Mouse (Mus musculus) lung, postnatal 0 days (tissue): Measurements from ENCODE around the gene Ifna5. TPM values are rescaled to one million over a fixed set of nuclear protein-coding genes. Genes with fewer than 3 reads are reported as not detected.

Experiments used
- ATAC-seq: fragments of 200-750 bp; cut with Nextera tagmentation; 2 replicates; pipeline ENCODE4 v1.8.0; 2017; ENCODE audit warnings: moderate library complexity
- DNase-seq: peaks from one replicate; pipeline ENCODE4 v3.0.0-alpha.2; 2016; ENCODE audit warnings: low spot score
- H3K27ac ChIP-seq: fragments of 300-500 bp; sonication (generic); 2 replicates; pipeline ENCODE4 v1.5.1; 2014; ENCODE audit warnings: antibody characterized with exemption, mild to moderate bottlenecking, low read length, mixed read lengths
- H3K27me3 ChIP-seq: fragments of 300-500 bp; sonication (generic); replicated peaks from 2 replicates; pipeline ENCODE4 v1.6.1; 2014; ENCODE audit warnings: low read length, mixed read lengths; ENCODE audit not compliant: insufficient read depth
- H3K36me3 ChIP-seq: fragments of 300-500 bp; sonication (generic); 2 replicates; pipeline ENCODE4 v1.6.1; 2014; ENCODE audit warnings: low read length, mixed read lengths; ENCODE audit not compliant: insufficient read depth
- H3K4me1 ChIP-seq: fragments of 300-500 bp; sonication (generic); 2 replicates; pipeline ENCODE4 v1.6.1; 2014; ENCODE audit warnings: antibody characterized with exemption, low read depth, low read length, mixed read lengths; ENCODE audit not compliant: insufficient read depth
- H3K4me2 ChIP-seq: fragments of 300-500 bp; sonication (generic); replicated peaks from 2 replicates; pipeline ENCODE4 v1.6.1; 2014; ENCODE audit warnings: low read depth, mild to moderate bottlenecking, low read length, moderate library complexity, mixed read lengths
- H3K4me3 ChIP-seq: fragments of 300-500 bp; sonication (generic); 2 replicates; pipeline ENCODE4 v1.5.1; 2014; ENCODE audit warnings: low read depth, low read length
- H3K9ac ChIP-seq: fragments of 300-500 bp; sonication (generic); replicated peaks from 2 replicates; pipeline ENCODE4 v1.6.1; 2014; ENCODE audit warnings: low read depth, mild to moderate bottlenecking
- H3K9me3 ChIP-seq: fragments of 300-500 bp; sonication (generic); 2 replicates; pipeline ENCODE4 v1.6.1; 2016; ENCODE audit warnings: low read length, mixed read lengths
- CTCF ChIP-seq: IDR thresholded peaks from 2 replicates; pipeline ENCODE4 v1.5.1; 2016; ENCODE audit warnings: antibody characterized with exemption, mild to moderate bottlenecking
- EP300 ChIP-seq: IDR thresholded peaks from 2 replicates; pipeline ENCODE4 v1.6.1; 2016; ENCODE audit warnings: antibody characterized with exemption, mild to moderate bottlenecking, control low read depth
- WGBS: fragments of 180-500 bp; shearing (Covaris S2); extraction: QIAGEN DNeasy Blood & Tissue Kit; methylation state at CpG from one replicate; pipeline ENCODE4 v1.1.7; 2014; 5-methylcytosine and 5-hydroxymethylcytosine counted together
- polyA plus RNA-seq: library from polyadenylated mRNA; unstranded; fragments of >200 nt; fragmentation: Nextera tagmentation; extraction: Ambion mirVana; gene quantifications from 2 replicates; pipeline ENCODE4 v1.2.1, GENCODE M21; 2015

Ifna5 gene
- polyA plus RNA-seq, 1 experiment from 2014 or later, result not detected

DNA sequence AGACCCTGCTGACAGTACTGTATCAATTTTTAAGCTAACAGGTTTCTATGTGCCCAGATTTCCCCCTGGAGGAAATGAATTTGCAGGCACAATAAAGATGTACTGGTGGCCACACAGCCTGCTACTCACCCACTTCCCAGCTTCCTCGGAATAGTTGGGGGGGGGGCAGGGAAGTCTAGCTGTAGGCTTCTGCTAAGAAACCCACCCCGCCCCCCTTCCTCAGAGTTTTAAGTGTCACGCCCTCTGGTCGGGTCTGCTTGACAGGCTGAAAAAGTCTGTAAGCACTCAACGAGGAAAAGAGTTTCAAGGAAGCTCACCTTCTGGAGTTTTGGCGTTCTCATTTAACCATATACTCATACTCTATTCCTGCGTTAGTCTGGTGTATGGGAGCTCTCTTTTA lies 28.0 kb downstream of the Ifna5 start:
- TF ChIP-seq CTCF, result no peak
- no peak for TF ChIP-seq EP300
- Histone ChIP-seq H3K4me1 (no peaks in the 10 kb centered on the region), H3K4me3 (no peak overlapping the region), H3K9ac (no peak overlapping the region), H3K27me3 (peaks cover 5% of the 10 kb centered on the region; the same call in 1 of the 2 replicates), H3K9me3 (no peaks in the 10 kb centered on the region), H3K36me3 (no peaks in the 10 kb centered on the region), H3K4me2 (no peak overlapping the region), H3K27ac (no peak overlapping the region)
- no peak for DNase-seq
- 7% methylated on average over 7 of the region's 7 CpGs for WGBS
- no peak for ATAC-seq

- Histone ChIP-seq H3K36me3 (no peaks in the 10 kb centered on the region), H3K9me3 (no peaks in the 10 kb centered on the region), H3K4me1 (no peaks in the 10 kb centered on the region), H3K4me3 (no peak overlapping the region), H3K4me2 (no peak overlapping the region), H3K9ac (no peak overlapping the region), H3K27ac (no peak overlapping the region), H3K27me3 (peaks cover 5% of the 10 kb centered on the region; the same call in 1 of the 2 replicates)
- DNase-seq (no peak), ATAC-seq (no peak)
- WGBS, result 50% methylated on average over 9 of the region's 9 CpGs
- no peak for TF ChIP-seq EP300
- no peak for TF ChIP-seq CTCF
These were observed 29.3 kb downstream of the Ifna5 start for GRCm38 (mm10) chr4:88864599-88864998.

DNA sequence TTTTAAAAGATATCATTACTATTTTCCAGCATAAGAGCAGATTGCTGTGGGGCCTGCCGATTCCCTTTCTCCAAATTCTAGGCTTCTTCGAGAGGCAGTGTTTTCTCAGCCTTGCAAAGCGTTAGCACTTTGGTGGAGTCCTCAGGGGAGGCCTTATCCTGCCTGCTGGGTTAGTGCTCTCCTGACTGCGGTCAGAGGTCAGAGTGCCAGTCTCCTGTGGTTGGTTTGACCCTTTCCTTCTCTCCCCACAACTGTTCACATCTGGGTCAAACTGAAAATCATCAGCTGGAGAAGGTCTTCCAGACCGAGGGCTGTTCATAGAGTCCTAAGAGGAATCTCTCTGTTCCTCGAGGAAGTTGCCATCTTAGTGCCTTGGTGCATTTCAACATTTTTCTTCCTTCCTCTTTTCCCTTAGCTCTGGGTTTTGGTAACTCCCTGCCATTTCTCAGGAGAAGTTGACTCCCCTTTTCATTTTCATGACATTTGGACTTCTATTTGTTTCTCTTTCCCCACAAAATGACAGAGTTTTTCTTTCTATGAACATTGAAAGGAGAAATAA lies 29.8 kb downstream of the Ifna5 start:
- Histone ChIP-seq H3K27me3 (peaks cover 5% of the 10 kb centered on the region; the same call in 1 of the 2 replicates), H3K9me3 (no peaks in the 10 kb centered on the region), H3K4me2 (no peak overlapping the region), H3K9ac (no peak overlapping the region), H3K4me1 (no peaks in the 10 kb centered on the region), H3K36me3 (no peaks in the 10 kb centered on the region), H3K27ac (no peak overlapping the region), H3K4me3 (no peak overlapping the region)
- TF ChIP-seq CTCF, result no peak
- no peak for TF ChIP-seq EP300
- no peak for ATAC-seq
- WGBS, result 42% methylated on average over 6 of the region's 6 CpGs
- DNase-seq, result peak; percentile 28

- Histone ChIP-seq H3K4me3 (peak overlapping the region; percentile 42), H3K27ac (no peak overlapping the region), H3K9ac (no peak overlapping the region), H3K9me3 (no peaks in the 10 kb centered on the region), H3K4me1 (no peaks in the 10 kb centered on the region), H3K36me3 (no peaks in the 10 kb centered on the region), H3K27me3 (peaks cover 5% of the 10 kb centered on the region; the same call in 1 of the 2 replicates), H3K4me2 (peak overlapping the region; percentile 63)
- peak; percentile 82 for DNase-seq
- ATAC-seq, result peak; percentile 82
- TF ChIP-seq CTCF, result peak; percentile 95
- no peak for TF ChIP-seq EP300
- under 1% methylated on average over 8 of the region's 8 CpGs for WGBS
These were observed 32.1 kb downstream of the Ifna5 start for GRCm38 (mm10) chr4:88867366-88867925.

DNA sequence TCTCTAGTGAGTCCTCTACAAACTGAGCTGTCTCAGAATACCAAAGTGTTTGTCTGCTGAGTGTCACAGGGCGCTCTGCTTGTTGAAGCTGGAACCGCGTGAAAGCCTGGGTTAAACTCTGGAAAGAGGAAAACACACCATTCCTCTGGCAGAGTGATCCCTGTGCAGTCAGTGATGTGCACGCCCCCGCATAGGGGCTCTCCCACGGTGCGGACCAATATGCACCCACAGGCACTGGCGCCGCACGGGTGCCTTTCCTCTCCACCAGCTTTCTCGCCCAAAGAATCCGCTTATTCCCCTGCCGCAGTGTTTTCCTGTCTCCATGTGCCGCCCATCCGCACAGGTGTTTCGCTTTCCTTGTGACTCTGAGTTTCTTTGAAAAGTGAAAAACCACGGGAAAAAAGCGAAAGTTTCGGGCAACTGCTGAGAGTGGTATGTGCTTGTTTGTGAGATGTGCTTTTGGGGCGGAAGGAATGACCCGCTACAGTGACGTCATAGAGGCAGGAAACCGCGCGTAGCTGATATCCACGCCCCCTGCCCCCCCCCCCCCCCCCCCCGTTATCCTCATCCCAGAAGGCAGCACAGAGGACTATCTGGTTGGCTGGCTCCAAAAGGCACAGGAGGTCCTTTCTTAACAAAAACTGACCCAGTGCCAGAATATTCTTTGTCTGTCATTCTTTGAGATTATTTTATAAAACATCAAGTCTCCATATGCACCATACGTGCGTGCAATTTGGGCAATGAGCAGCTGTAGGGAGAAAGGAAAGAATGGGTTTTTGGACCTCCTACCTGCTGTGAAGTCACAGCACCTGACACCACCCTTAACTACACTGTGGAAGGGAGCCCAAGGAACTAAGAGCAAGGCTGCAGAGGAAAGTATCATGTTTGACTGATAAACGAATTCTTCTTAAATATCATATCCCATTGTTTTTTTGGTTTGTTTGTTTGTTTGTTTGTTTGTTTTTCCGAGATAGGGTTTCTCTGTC lies 32.9 kb downstream of the Ifna5 start:
- peak overlapping the region; percentile 42 for H3K4me3 ChIP-seq
- H3K9ac ChIP-seq, result 0 out of 2 replicates have a peak overlapping the region, but pooled peaks have one; percentile 2
- 4% methylated on average over 31 of the region's 31 CpGs for WGBS
- no peaks in the 10 kb centered on the region for H3K4me1 ChIP-seq
- no peak for TF ChIP-seq EP300
- TF ChIP-seq CTCF, result no peak
- DNase-seq, result peak; percentile 71
- peak overlapping the region; percentile 63 for H3K4me2 ChIP-seq
- H3K27me3 ChIP-seq, result peaks cover 5% of the 10 kb centered on the region; the same call in 1 of the 2 replicates
- H3K36me3 ChIP-seq, result no peaks in the 10 kb centered on the region
- H3K27ac ChIP-seq, result no peak overlapping the region
- ATAC-seq, result peak; percentile 69
- H3K9me3 ChIP-seq, result no peaks in the 10 kb centered on the region

- DNase-seq (peak; percentile 57), ATAC-seq (no peak)
- Histone ChIP-seq H3K4me1 (no peaks in the 10 kb centered on the region), H3K36me3 (no peaks in the 10 kb centered on the region), H3K4me2 (no peak overlapping the region), H3K27ac (no peak overlapping the region), H3K4me3 (no peak overlapping the region), H3K9me3 (no peaks in the 10 kb centered on the region), H3K27me3 (no peaks in the 10 kb centered on the region), H3K9ac (no peak overlapping the region)
- WGBS, result 0% methylated on average over 2 of the region's 2 CpGs
- no peak for TF ChIP-seq EP300
- TF ChIP-seq CTCF, result peak; percentile 77
These were observed 37.4 kb downstream of the Ifna5 start for GRCm38 (mm10) chr4:88872691-88873090.
